Mouse (Mus musculus) kidney, postnatal 0 days (tissue): Measurements from ENCODE around the gene Hace1. TPM values are rescaled to one million over a fixed set of nuclear protein-coding genes. Genes with fewer than 3 reads are reported as not detected.

Source experiments
- ATAC-seq: fragments of 200-750 bp; cut with Nextera tagmentation; replicated peaks from 2 replicates; pipeline ENCODE4 v1.8.0; 2017; ENCODE audit warnings: low read depth, moderate number of reproducible peaks, moderate TSS enrichment, moderate library complexity; ENCODE audit not compliant: low FRiP score
- DNase-seq: peaks from one replicate; pipeline ENCODE4 v3.0.0-alpha.2; 2016; ENCODE audit warnings: low spot score
- H3K27ac ChIP-seq: fragments of 300-500 bp; sonication (generic); 2 replicates; pipeline ENCODE4 v1.5.1; 2014; ENCODE audit warnings: mild to moderate bottlenecking
- H3K27me3 ChIP-seq: fragments of 300-500 bp; sonication (generic); 2 replicates; pipeline ENCODE4 v1.6.1; 2014; ENCODE audit warnings: low read length, mixed read lengths; ENCODE audit not compliant: insufficient read depth
- H3K36me3 ChIP-seq: fragments of 300-500 bp; sonication (generic); 2 replicates; pipeline ENCODE4 v1.6.1; 2014; ENCODE audit warnings: low read length, mixed read lengths; ENCODE audit not compliant: insufficient read depth
- H3K4me1 ChIP-seq: fragments of 300-500 bp; sonication (generic); replicated peaks from 2 replicates; pipeline ENCODE4 v1.6.1; 2014; ENCODE audit warnings: antibody characterized with exemption, low read length, mixed read lengths; ENCODE audit not compliant: insufficient read depth
- H3K4me2 ChIP-seq: fragments of 300-500 bp; sonication (generic); 2 replicates; pipeline ENCODE4 v1.6.1; 2014; ENCODE audit warnings: mild to moderate bottlenecking, low read length, moderate library complexity, mixed read lengths
- H3K4me3 ChIP-seq: fragments of 300-500 bp; sonication (generic); replicated peaks from 2 replicates; pipeline ENCODE4 v1.5.1; 2014; ENCODE audit warnings: low read depth, low read length
- H3K9ac ChIP-seq: fragments of 300-500 bp; sonication (generic); 2 replicates; pipeline ENCODE4 v1.6.1; 2014; ENCODE audit warnings: low read depth, low read length
- H3K9me3 ChIP-seq: fragments of 300-500 bp; sonication (generic); replicated peaks from 2 replicates; pipeline ENCODE4 v1.6.1; 2016; ENCODE audit warnings: low read length, inconsistent platforms, mixed read lengths
- CTCF ChIP-seq: IDR thresholded peaks from 2 replicates; pipeline ENCODE4 v1.5.1; 2016; ENCODE audit warnings: antibody characterized with exemption, low read depth, mild to moderate bottlenecking, moderate library complexity
- WGBS: fragments of 180-500 bp; shearing (Covaris S2); extraction: QIAGEN DNeasy Blood & Tissue Kit; methylation state at CpG from one replicate; pipeline ENCODE4 v1.1.7; 2014; 5-methylcytosine and 5-hydroxymethylcytosine counted together
- polyA plus RNA-seq: library from polyadenylated mRNA; unstranded; fragments of >200 nt; fragmentation: Nextera tagmentation; extraction: Ambion mirVana; gene quantifications from 2 replicates; pipeline ENCODE4 v1.2.1, GENCODE M21; 2015

Gene Hace1
- polyA plus RNA-seq, 1 experiment from 2014 or later = 11.8 TPM

DNA sequence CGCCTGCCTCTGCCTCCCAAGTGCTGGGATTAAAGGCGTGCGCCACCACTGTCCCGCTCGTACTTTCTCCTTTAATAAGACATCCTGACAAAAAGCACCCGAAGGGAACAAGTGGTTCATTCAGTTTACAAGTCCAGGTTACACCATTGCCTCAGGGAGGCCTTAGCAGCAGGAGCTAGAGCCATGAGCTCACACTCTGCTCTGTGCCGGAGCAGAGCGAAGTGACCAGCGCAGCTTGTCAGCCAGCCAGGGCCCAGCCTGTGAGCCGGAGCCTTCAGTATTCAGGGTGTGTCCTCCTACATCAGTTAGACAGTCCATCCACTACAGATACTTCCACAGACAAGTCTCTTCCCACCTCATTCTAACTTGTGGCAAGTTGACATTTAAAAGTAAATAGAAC is 55.0 kb downstream of the Hace1 start:
- Histone ChIP-seq H3K9me3 (no peaks in the 10 kb centered on the region), H3K9ac (no peak overlapping the region), H3K4me3 (no peak overlapping the region), H3K36me3 (no peaks in the 10 kb centered on the region), H3K27ac (no peak overlapping the region), H3K4me1 (no peaks in the 10 kb centered on the region), H3K4me2 (no peak overlapping the region), H3K27me3 (no peaks in the 10 kb centered on the region)
- TF ChIP-seq CTCF = no peak
- no peak for DNase-seq
- 89% methylated on average over 10 of the region's 10 CpGs for WGBS
- no peak for ATAC-seq

- Histone ChIP-seq H3K9me3 (no peaks in the 10 kb centered on the region), H3K27ac (no peak overlapping the region), H3K4me1 (no peaks in the 10 kb centered on the region), H3K4me3 (no peak overlapping the region), H3K36me3 (no peaks in the 10 kb centered on the region), H3K27me3 (no peaks in the 10 kb centered on the region), H3K9ac (no peak overlapping the region), H3K4me2 (no peak overlapping the region)
- DNase-seq (no peak), ATAC-seq (no peak)
- WGBS = 81% methylated on average over 3 of the region's 3 CpGs
- TF ChIP-seq CTCF = no peak
Measured at GRCm38 (mm10) chr10:45635201-45635600, 57.6 kb downstream of the Hace1 start.

DNA sequence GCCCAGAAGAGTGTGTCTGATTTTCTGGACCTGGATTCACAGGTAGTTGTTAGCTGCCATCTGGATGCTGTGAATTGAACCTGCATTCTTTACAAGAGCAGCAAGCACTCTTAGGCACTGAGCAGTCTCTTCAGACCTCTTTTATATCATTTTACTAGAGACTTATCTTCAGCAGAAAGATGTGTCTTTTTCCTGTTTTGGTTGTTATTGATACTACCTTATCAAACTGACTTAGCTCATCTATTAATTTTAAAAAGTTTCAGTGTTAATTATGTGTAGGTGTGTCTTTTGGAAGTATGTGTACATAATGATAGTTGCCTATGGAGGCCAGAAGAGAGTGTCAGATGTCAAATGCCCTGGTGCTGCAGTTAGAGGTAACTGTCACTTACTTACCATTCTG is 62.1 kb downstream of the Hace1 start:
- H3K4me1 ChIP-seq = no peaks in the 10 kb centered on the region
- no peak overlapping the region for H3K4me2 ChIP-seq
- ATAC-seq = no peak
- no peak for DNase-seq
- H3K36me3 ChIP-seq = no peaks in the 10 kb centered on the region
- H3K27me3 ChIP-seq = no peaks in the 10 kb centered on the region
- H3K9me3 ChIP-seq = no peaks in the 10 kb centered on the region
- no peak overlapping the region for H3K9ac ChIP-seq
- no peak overlapping the region for H3K27ac ChIP-seq
- H3K4me3 ChIP-seq = no peak overlapping the region
- TF ChIP-seq CTCF = no peak

DNA sequence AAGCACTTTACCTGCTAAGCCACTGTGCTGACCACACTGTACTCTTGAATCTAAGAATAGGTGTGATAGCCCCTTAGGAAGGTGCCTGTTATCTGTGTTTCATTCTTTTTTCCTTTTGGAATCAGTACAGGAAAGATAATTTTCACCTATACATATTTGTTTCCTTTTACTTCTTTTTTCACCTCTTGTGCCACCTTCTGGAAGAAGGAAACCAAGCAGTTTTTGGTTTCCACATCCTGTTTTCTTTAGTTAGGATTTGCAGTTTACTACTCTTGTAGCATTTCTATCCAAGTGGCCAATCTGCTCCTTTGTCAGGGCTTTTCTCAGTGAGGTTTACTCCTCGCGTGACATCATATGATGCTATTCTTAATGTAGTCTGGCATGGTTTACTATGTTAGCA is 76.4 kb downstream of the Hace1 start:
- Histone ChIP-seq H3K4me1 (no peaks in the 10 kb centered on the region), H3K4me3 (no peak overlapping the region), H3K36me3 (0 out of 2 replicates have a peak, but pooled peaks cover 5% of the 10 kb centered on the region), H3K9me3 (no peaks in the 10 kb centered on the region), H3K9ac (no peak overlapping the region), H3K27ac (no peak overlapping the region), H3K4me2 (no peak overlapping the region), H3K27me3 (no peaks in the 10 kb centered on the region)
- ATAC-seq (no peak), DNase-seq (no peak)
- peak; percentile 19; the same call in 1 of the 2 replicates for TF ChIP-seq CTCF
- 97% methylated on average over 2 of the region's 2 CpGs for WGBS

DNA sequence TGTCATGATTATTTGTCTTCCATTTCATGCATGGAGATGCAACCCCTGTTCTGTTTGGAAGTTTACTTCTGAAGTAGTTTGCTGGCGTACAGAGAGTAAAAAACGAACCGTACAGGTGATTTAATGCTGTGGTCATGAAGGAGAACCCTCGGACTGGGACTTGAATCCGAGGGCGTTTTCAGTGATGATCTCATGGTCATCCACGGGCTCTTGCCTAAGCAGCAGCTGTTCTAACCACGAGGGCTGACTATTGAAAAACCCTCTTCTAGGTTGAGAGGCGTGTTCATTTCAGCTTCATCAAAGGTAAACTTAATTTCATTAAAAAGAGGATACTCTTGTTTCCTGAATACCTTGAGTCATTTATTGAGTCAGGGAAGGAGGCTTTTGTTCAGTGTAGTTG is 84.4 kb downstream of the Hace1 start:
- no peaks in the 10 kb centered on the region for H3K4me1 ChIP-seq
- no peak for DNase-seq
- H3K9ac ChIP-seq = no peak overlapping the region
- H3K27ac ChIP-seq = no peak overlapping the region
- 78% methylated on average over 9 of the region's 9 CpGs for WGBS
- H3K9me3 ChIP-seq = no peaks in the 10 kb centered on the region
- no peak for TF ChIP-seq CTCF
- no peaks in the 10 kb centered on the region for H3K27me3 ChIP-seq
- no peak for ATAC-seq
- no peak overlapping the region for H3K4me2 ChIP-seq
- H3K36me3 ChIP-seq = no peaks in the 10 kb centered on the region
- no peak overlapping the region for H3K4me3 ChIP-seq

- Histone ChIP-seq H3K4me1 (no peaks in the 10 kb centered on the region), H3K27me3 (no peaks in the 10 kb centered on the region), H3K4me2 (no peak overlapping the region), H3K4me3 (no peak overlapping the region), H3K9me3 (no peaks in the 10 kb centered on the region), H3K27ac (no peak overlapping the region), H3K36me3 (no peaks in the 10 kb centered on the region), H3K9ac (no peak overlapping the region)
- TF ChIP-seq CTCF = no peak
- 97% methylated on average over 2 of the region's 2 CpGs for WGBS
- no peak for DNase-seq
- ATAC-seq = no peak
Measured at GRCm38 (mm10) chr10:45668266-45668665, 90.6 kb downstream of the Hace1 start.

- H3K27ac ChIP-seq = no peak overlapping the region
- no peak overlapping the region for H3K9ac ChIP-seq
- 0 out of 2 replicates have a peak, but pooled peaks cover 5% of the 10 kb centered on the region for H3K36me3 ChIP-seq
- H3K9me3 ChIP-seq = no peaks in the 10 kb centered on the region
- ATAC-seq (no peak), DNase-seq (peak; percentile 65)
- no peaks in the 10 kb centered on the region for H3K4me1 ChIP-seq
- no peaks in the 10 kb centered on the region for H3K27me3 ChIP-seq
- TF ChIP-seq CTCF = peak; percentile 74
- no peak overlapping the region for H3K4me2 ChIP-seq
- no peak overlapping the region for H3K4me3 ChIP-seq
Measured at GRCm38 (mm10) chr10:45676796-45677195, 99.2 kb downstream of the Hace1 start.
